Mouse (Mus musculus) thymus, adult 2 months (tissue): ENCODE measurements at regions not wholly inside any gene's neighbourhood (a gene's known extent, or its start where the extent isn't known, plus 50 kb on each side); places are given as distances from the start of the nearest gene placed in this dataset.

Source experiments
- CTCF ChIP-seq: fragments of 200-500 bp; IDR thresholded peaks from 2 replicates; pipeline ENCODE4 v1.5.1; 2012; ENCODE audit warnings: mild to moderate bottlenecking, control low read depth, low read length, moderate library complexity, borderline replicate concordance; ENCODE audit not compliant: control insufficient read depth, poor library complexity, insufficient read depth; ENCODE audit errors: extremely low read depth
- POLR2A ChIP-seq: fragments of 200-500 bp; IDR thresholded peaks from 2 replicates; pipeline ENCODE4 v1.6.1; 2012; ENCODE audit warnings: mild to moderate bottlenecking, low read length, control low read depth, moderate library complexity; ENCODE audit not compliant: control insufficient read depth, poor library complexity, insufficient read depth; ENCODE audit errors: extremely low read depth

- TF ChIP-seq CTCF (no peak), POLR2A (no peak)
These were observed 331.0 kb upstream of the Zfp637 start for GRCm38 (mm10) chr6:117510026-117510425.
